Mouse (Mus musculus): ENCODE measurements at regions not wholly inside any gene's neighbourhood (a gene's known extent, or its start where the extent isn't known, plus 50 kb on each side); places are given as distances from the start of the nearest gene placed in this dataset.
"Not testable (repeated sequence)": the region's sequence is repeated elsewhere in the genome, so short reads cannot be mapped to it uniquely, and the experiment has no call there.

DNA sequence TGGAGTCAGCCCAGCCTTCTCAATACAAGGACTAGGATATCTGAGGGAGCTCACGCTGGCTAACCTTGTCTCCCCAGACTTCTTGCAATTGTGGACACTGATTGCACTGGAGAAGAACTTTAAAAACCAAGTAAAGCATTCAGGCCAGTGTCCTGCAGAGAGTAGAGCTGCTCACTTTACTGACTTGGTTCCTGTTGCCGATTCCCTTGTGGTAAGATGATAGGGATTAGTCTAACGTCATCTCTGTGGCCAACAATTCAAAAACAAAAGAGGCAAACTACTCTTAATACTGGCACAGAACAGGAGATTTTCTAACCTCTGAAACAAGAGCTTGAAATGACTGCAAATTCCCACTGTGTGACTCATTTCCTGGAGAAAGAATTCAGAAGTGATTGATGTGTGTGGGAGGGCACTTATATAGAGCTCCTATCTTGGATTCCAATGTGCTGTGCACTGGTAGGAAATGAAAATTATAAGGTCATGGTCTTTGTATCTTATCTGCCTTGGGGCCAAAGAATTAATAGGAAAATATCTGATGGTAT is 191.6 kb upstream of the Phyhipl start:
- Histone ChIP-seq H3K36me3 (ENCODE audit: control insufficient read depth, insufficient read depth, low read length) (no peaks in the 10 kb centered on the region), H3K27me3 (replicated peaks; ENCODE audit: control insufficient read depth, insufficient read depth, low read length) (no peaks in the 10 kb centered on the region), H3K4me3 (ENCODE audit: low read depth, low read length) (no peak overlapping the region), H3K9ac (ENCODE audit: low read depth, low read length) (no peak overlapping the region), H3K9me3 (ENCODE audit: control insufficient read depth, low read length) (no peaks in the 10 kb centered on the region), H3K4me2 (ENCODE audit: low read depth, low read length) (no peak overlapping the region), H3K4me1 (ENCODE audit: control insufficient read depth, insufficient read depth, low read length) (no peaks in the 10 kb centered on the region), H3K27ac (replicated peaks; ENCODE audit: low read depth, low read length) (no peak overlapping the region)
- ATAC-seq (ENCODE audit: low read depth) (no peak), DNase-seq (ENCODE audit: low spot score) (peak; percentile 11)
- 50% methylated on average over 3 of the region's 3 CpGs for WGBS

DNA sequence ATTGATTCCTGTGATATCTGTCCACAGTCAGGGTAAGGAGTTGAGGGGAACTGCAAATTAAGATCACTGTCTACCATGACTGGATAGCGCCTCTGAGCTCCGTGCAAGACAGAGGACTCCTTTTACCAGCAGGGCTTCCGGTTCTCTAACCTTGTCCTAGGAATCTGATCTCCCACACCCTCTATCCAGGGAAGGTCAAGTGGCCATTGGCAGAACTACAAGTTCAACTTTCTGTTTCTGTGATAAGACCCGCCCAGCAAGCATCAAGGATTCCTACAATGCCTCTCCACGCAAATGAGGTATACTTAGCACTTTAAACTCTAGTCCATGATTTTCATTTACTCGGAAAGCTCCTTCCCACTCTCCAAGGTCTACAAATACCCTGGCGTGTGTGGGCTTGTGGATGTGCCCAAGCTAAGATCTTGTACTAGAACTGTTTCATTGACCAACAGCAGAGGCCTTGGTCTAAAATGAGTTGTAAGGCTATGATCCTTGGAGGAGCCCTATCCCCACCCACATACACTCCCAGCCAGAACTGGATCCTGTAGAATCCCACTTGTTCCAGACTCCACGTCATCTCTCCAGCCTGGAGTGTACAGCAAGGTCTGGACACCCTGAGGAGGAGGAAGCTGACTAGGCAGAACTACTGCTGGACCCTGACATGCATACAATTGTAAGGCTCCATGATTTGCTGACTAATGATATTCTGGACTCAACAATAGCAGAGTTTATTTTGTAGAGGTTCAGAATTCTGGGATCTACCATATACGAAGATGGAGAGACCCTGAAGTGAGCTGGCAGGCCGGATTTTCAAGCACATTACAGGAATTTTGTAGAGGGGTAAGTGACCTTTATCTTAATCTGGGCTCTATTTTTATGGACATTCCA is 190.8 kb upstream of the Phyhipl start:
- Histone ChIP-seq H3K36me3 (ENCODE audit: control insufficient read depth, insufficient read depth, low read length) (no peaks in the 10 kb centered on the region), H3K9me3 (ENCODE audit: control insufficient read depth, low read length) (no peaks in the 10 kb centered on the region), H3K4me1 (ENCODE audit: control insufficient read depth, insufficient read depth, low read length) (no peaks in the 10 kb centered on the region), H3K9ac (ENCODE audit: low read depth, low read length) (no peak overlapping the region), H3K27ac (replicated peaks; ENCODE audit: low read depth, low read length) (no peak overlapping the region), H3K27me3 (replicated peaks; ENCODE audit: control insufficient read depth, insufficient read depth, low read length) (no peaks in the 10 kb centered on the region), H3K4me3 (ENCODE audit: low read depth, low read length) (no peak overlapping the region), H3K4me2 (ENCODE audit: low read depth, low read length) (no peak overlapping the region)
- WGBS = 90% methylated on average over 10 of the region's 10 CpGs
- ATAC-seq (ENCODE audit: low read depth) (no peak), DNase-seq (ENCODE audit: low spot score) (no peak)

- ATAC-seq (ENCODE audit: low read depth) (no peak), DNase-seq (ENCODE audit: low spot score) (no peak)
- no peak overlapping the region for H3K4me3 ChIP-seq (ENCODE audit: low read depth, low read length)
- no peaks in the 10 kb centered on the region for H3K27me3 ChIP-seq (replicated peaks; ENCODE audit: control insufficient read depth, insufficient read depth, low read length)
- WGBS = 85% methylated on average over 2 of the region's 2 CpGs
- H3K4me2 ChIP-seq (ENCODE audit: low read depth, low read length) = no peak overlapping the region
- no peak overlapping the region for H3K27ac ChIP-seq (replicated peaks; ENCODE audit: low read depth, low read length)
- no peaks in the 10 kb centered on the region for H3K4me1 ChIP-seq (ENCODE audit: control insufficient read depth, insufficient read depth, low read length)
- H3K9ac ChIP-seq (ENCODE audit: low read depth, low read length) = no peak overlapping the region
- H3K9me3 ChIP-seq (ENCODE audit: control insufficient read depth, low read length) = 0 out of 2 replicates have a peak, but pooled peaks cover 3% of the 10 kb centered on the region
- no peaks in the 10 kb centered on the region for H3K36me3 ChIP-seq (ENCODE audit: control insufficient read depth, insufficient read depth, low read length)
Measured at GRCm38 (mm10) chr10:70843848-70844247, 188.1 kb upstream of the Phyhipl start.

DNA sequence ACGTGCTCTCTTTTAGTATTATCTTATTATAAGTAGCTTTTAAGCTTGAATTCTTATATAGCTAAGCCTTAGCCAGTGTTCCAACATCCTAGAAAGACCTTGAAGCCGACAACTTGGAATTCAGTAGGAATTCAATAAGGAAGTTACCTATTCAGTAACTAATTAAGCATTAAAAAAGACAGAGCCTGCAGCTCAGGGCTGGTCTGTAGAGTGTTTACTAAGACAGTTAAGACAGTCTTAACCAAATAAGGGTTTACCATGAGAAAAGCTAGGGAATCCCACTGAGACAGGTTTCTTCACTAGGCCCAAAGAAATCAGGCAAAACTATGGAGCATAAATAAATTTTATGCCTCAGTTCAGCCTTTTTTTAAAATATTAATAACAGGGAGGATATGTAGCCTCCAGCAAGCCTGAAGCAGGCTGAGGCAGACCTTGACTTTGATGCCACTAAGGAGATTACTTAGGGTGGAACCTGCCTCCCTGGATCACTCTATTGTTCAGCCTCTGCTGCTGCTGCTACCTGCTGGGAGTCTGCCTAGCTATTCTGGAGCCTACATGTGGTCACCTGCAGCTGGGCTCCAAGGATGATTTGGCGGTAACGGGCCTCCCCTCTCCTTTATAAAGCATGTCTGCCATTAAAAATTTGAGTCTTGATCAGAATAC is 186.5 kb upstream of the Phyhipl start:
- Histone ChIP-seq H3K9ac (ENCODE audit: low read depth, low read length) (no peak overlapping the region), H3K27me3 (replicated peaks; ENCODE audit: control insufficient read depth, insufficient read depth, low read length) (no peaks in the 10 kb centered on the region), H3K27ac (replicated peaks; ENCODE audit: low read depth, low read length) (no peak overlapping the region), H3K9me3 (ENCODE audit: control insufficient read depth, low read length) (peaks cover 5% of the 10 kb centered on the region; the same call in 1 of the 2 replicates), H3K4me3 (ENCODE audit: low read depth, low read length) (no peak overlapping the region), H3K4me1 (ENCODE audit: control insufficient read depth, insufficient read depth, low read length) (no peaks in the 10 kb centered on the region), H3K4me2 (ENCODE audit: low read depth, low read length) (no peak overlapping the region), H3K36me3 (ENCODE audit: control insufficient read depth, insufficient read depth, low read length) (no peaks in the 10 kb centered on the region)
- DNase-seq (ENCODE audit: low spot score) (no peak), ATAC-seq (ENCODE audit: low read depth) (no peak)
- 85% methylated on average over 4 of the region's 4 CpGs for WGBS

- not testable (repeated sequence) for H3K4me2 ChIP-seq (ENCODE audit: low read depth, low read length); H3K27me3 ChIP-seq (replicated peaks; ENCODE audit: control insufficient read depth, insufficient read depth, low read length); H3K4me1 ChIP-seq (ENCODE audit: control insufficient read depth, insufficient read depth, low read length); H3K27ac ChIP-seq (replicated peaks; ENCODE audit: low read depth, low read length); H3K36me3 ChIP-seq (ENCODE audit: control insufficient read depth, insufficient read depth, low read length); ATAC-seq (ENCODE audit: low read depth); DNase-seq (ENCODE audit: low spot score); H3K9ac ChIP-seq (ENCODE audit: low read depth, low read length); H3K4me3 ChIP-seq (ENCODE audit: low read depth, low read length)
- 91% methylated on average over 2 of the region's 2 CpGs for WGBS
- peaks cover 12% of the 10 kb centered on the region; the same call in 1 of the 2 replicates for H3K9me3 ChIP-seq (ENCODE audit: control insufficient read depth, low read length)
Measured at GRCm38 (mm10) chr10:70841179-70841578, 185.4 kb upstream of the Phyhipl start.

- WGBS = 83% methylated on average over 4 of the region's 4 CpGs
- no peaks in the 10 kb centered on the region for H3K27me3 ChIP-seq (replicated peaks; ENCODE audit: control insufficient read depth, insufficient read depth, low read length)
Measured at GRCm38 (mm10) chr10:70838147-70838546, 182.4 kb upstream of the Phyhipl start.

GRCm38 (mm10) chr10:70837326-70837725 is 181.6 kb upstream of the Phyhipl start:
- ATAC-seq (ENCODE audit: low read depth) (no peak), DNase-seq (ENCODE audit: low spot score) (no peak)
- WGBS = 84% methylated on average over 6 of the region's 6 CpGs
- Histone ChIP-seq H3K27me3 (replicated peaks; ENCODE audit: control insufficient read depth, insufficient read depth, low read length) (no peaks in the 10 kb centered on the region), H3K36me3 (ENCODE audit: control insufficient read depth, insufficient read depth, low read length) (no peaks in the 10 kb centered on the region), H3K9ac (ENCODE audit: low read depth, low read length) (no peak overlapping the region), H3K9me3 (ENCODE audit: control insufficient read depth, low read length) (peaks cover 16% of the 10 kb centered on the region; the same call in 1 of the 2 replicates), H3K4me3 (ENCODE audit: low read depth, low read length) (no peak overlapping the region), H3K27ac (replicated peaks; ENCODE audit: low read depth, low read length) (no peak overlapping the region), H3K4me2 (ENCODE audit: low read depth, low read length) (no peak overlapping the region), H3K4me1 (ENCODE audit: control insufficient read depth, insufficient read depth, low read length) (no peaks in the 10 kb centered on the region)

More at GRCm38 (mm10) chr10:70838147-70838546, 182.4 kb upstream of the Phyhipl start:
- no peaks in the 10 kb centered on the region for H3K36me3 ChIP-seq (ENCODE audit: control insufficient read depth, insufficient read depth, low read length)
- no peak overlapping the region for H3K4me2 ChIP-seq (ENCODE audit: low read depth, low read length)
- no peak for ATAC-seq (ENCODE audit: low read depth)
- no peak overlapping the region for H3K9ac ChIP-seq (ENCODE audit: low read depth, low read length)
- no peak overlapping the region for H3K4me3 ChIP-seq (ENCODE audit: low read depth, low read length)
- H3K9me3 ChIP-seq (ENCODE audit: control insufficient read depth, low read length) = peaks cover 16% of the 10 kb centered on the region; the same call in 1 of the 2 replicates
- no peaks in the 10 kb centered on the region for H3K4me1 ChIP-seq (ENCODE audit: control insufficient read depth, insufficient read depth, low read length)
- H3K27ac ChIP-seq (replicated peaks; ENCODE audit: low read depth, low read length) = no peak overlapping the region
- DNase-seq (ENCODE audit: low spot score) = no peak

DNA sequence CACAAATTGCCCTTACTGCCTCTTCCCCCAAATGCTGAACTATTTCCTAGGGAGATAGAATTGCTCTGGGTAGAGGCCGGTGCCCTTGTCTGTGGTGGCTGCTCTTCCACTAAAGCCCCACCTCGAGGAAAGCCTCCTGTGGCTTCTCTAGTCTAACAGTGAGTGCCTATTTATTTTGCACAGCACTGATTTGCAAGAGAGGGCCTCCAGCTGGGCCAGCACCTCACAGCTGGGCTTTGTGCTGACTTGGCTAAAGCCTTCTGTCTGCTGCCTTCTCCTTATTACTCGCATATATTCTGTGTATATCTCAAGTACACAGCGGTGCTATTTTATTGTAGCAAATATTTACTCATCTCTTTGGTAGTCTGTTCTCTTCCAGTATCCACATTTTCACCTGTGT is 176.9 kb upstream of the Phyhipl start:
- Histone ChIP-seq H3K4me2 (ENCODE audit: low read depth, low read length) (no peak overlapping the region), H3K4me3 (ENCODE audit: low read depth, low read length) (no peak overlapping the region), H3K27me3 (replicated peaks; ENCODE audit: control insufficient read depth, insufficient read depth, low read length) (no peaks in the 10 kb centered on the region), H3K9me3 (ENCODE audit: control insufficient read depth, low read length) (peaks cover 13% of the 10 kb centered on the region; the same call in 1 of the 2 replicates), H3K27ac (replicated peaks; ENCODE audit: low read depth, low read length) (no peak overlapping the region), H3K9ac (ENCODE audit: low read depth, low read length) (no peak overlapping the region), H3K36me3 (ENCODE audit: control insufficient read depth, insufficient read depth, low read length) (no peaks in the 10 kb centered on the region), H3K4me1 (ENCODE audit: control insufficient read depth, insufficient read depth, low read length) (no peaks in the 10 kb centered on the region)
- no peak for DNase-seq (ENCODE audit: low spot score)
- whole genome bisulfite sequencing = 56% methylated on average over 4 of the region's 4 CpGs
- ATAC-seq (ENCODE audit: low read depth) = no peak

All from embryonic facial prominence, embryonic 14.5 days (tissue).